Mouse (Mus musculus) C2C12 (cell line): ENCODE measurements around the gene Elp5.
A peak's percentile ranks its signal among the peaks of the same experiment; 100 is the strongest.

Experiments
- CEBPB ChIP-seq: IDR thresholded peaks from one replicate; pipeline ENCODE4 v1.6.1; 2011; ENCODE audit warnings: low read depth, mild to moderate bottlenecking, control low read depth, moderate library complexity
- CTCF ChIP-seq: IDR thresholded peaks from one replicate; pipeline ENCODE4 v1.5.1; 2011; ENCODE audit not compliant: control insufficient read depth, insufficient read depth, insufficient read length
- FOSL1 ChIP-seq: IDR thresholded peaks from one replicate; pipeline ENCODE4 v1.8.0; 2011; ENCODE audit warnings: mild to moderate bottlenecking, low read length; ENCODE audit not compliant: poor library complexity, insufficient read depth, severe bottlenecking
- MAX ChIP-seq: IDR thresholded peaks from one replicate; pipeline ENCODE4 v1.6.1; 2011; ENCODE audit warnings: mild to moderate bottlenecking, control low read depth
- MYOD1 ChIP-seq: IDR thresholded peaks from one replicate; pipeline ENCODE4 v1.6.1; 2011; ENCODE audit warnings: low read depth; ENCODE audit not compliant: control insufficient read depth, insufficient read length
- MYOG ChIP-seq: IDR thresholded peaks from one replicate; pipeline ENCODE4 v1.6.1; 2011; ENCODE audit not compliant: control insufficient read depth, insufficient read length; ENCODE audit errors: extremely low read depth
- USF1 ChIP-seq: IDR thresholded peaks from one replicate; pipeline ENCODE4 v1.6.1; 2011; ENCODE audit warnings: low read depth, mild to moderate bottlenecking, control low read depth, moderate library complexity

DNA sequence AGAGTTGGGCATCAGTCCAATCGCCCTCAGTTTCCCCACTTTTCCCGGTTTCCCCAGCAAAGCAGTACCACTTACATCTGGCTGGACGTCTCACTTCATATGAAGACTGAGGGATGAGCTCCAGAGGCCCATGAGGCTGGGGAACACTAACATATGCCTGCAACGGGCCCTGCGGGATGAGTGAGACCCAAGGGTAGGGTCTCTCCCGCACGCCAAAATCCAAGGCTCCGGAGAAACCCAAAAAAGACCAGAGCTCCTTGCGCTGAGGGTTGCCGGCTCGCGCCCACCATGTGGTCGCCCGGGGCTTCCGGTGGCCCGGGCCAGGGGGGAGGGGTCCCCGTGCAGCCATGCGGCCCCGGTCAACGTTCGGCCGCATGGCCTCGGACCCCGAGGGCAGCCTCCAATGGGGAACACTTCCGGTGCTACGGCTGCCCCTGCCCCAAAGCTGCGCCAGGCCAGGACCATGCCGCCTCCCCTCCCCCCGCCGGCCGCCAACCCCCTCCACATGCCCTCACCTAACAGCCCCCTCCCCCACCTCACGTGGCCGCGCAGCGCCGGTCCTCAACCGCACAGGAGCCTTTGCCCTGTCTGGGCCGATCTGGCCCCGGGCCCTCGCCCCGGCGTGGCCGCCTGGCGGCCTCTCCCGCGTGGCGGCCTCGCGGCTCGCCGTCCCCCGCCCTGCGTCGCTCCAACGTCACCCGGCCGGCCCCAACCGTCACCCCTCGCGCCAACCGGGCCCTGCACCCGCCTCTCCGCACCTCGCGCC is 61.9 kb downstream of the Elp5 start:
- TF ChIP-seq CTCF (no peak), CEBPB (no peak), MAX (peak; percentile 79), MYOG (no peak), USF1 (no peak), MYOD1 (no peak), FOSL1 (no peak)
